In the genomic region with DNA sequence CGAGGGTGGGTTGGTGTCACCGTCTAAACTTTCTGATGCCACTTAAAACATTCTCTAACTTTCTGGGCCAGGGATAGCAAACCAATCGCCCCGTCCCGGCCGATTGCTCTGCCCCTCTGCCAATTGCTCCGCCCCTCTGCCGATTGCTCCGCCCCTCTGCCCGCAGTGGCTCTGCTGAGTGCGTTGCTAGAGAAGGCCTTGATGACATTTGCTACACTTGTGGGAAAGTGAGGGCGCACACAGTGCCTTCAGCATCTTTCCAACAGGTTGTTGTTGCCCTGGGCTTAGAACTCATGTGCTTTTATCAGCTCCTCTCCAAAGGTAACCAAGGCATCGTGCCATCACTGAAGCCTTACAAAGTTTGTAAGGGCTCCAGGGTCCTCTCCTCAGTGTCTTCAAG, we compare ENCODE assay signal across 14 mouse cellular contexts. TPM values are rescaled to one million over a fixed set of nuclear protein-coding genes. Genes with fewer than 3 reads are reported as not detected.
DNase-seq lines count a peak whose midpoint lies in the region; ATAC-seq and TF ChIP-seq lines count a peak whose summit lies in the region.
"Had no signal": no experiment of that assay in that cellular context is flagged by ENCODE, and none has a peak within 500 bp of the region (broad histone marks: within the 10 kb centered on the region; RNA-seq: fewer than 3 reads in every experiment).

No protein-coding gene starts in this region.

- 0 out of 2 replicates have a peak, but pooled peaks have one; percentile 15 for ATAC-seq in lung, postnatal 0 days

- DNase-seq in lung, postnatal 0 days (ENCODE audit: low spot score) = no peak
- DNase-seq in lung, postnatal 10 days = no peak
- peak; percentile 62 for DNase-seq in MEL-GATA-1-ER (ENCODE audit: extremely low read depth, low read depth)
- DNase-seq in limb, embryonic 10.5 days (ENCODE audit: low spot score) = no peak
- no peak for DNase-seq in gastrocnemius, postnatal 14 days
- no peak for DNase-seq in forebrain, embryonic 10.5 days (ENCODE audit: extremely low spot score, low spot score)
- DNase-seq: cerebellum, adult 2 months; embryo, embryonic 11 days; heart, adult 18-20 months; kidney, adult 11 months; kidney, postnatal 4 days; thymus, postnatal 25 days had no signal

- peak overlapping the region; percentile 33; the same call in 1 of the 2 replicates for H3K4me2 ChIP-seq in lung, postnatal 0 days (replicated peaks; ENCODE audit: low read depth, low read length)
- H3K4me2 ChIP-seq: limb, embryonic 13.5 days had no signal

- no peak for TF ChIP-seq CTCF in lung, postnatal 0 days (IDR thresholded peaks at IDR 0.05)
- no peak for TF ChIP-seq CTCF in small intestine, adult 2 months (IDR thresholded peaks at IDR 0.05; ENCODE audit: extremely low read depth, insufficient read length, insufficient replicate concordance, low read depth, low read length)

- intact Hi-C loops in gastrocnemius, postnatal 14 days (cut with DNase I; ENCODE audit: low total_unique reads) = no loop called here

- 25% methylated on average over 13 of the region's 13 CpGs for WGBS in lung, postnatal 0 days
- WGBS in limb, embryonic 10.5 days = 18% methylated on average over 13 of the region's 13 CpGs
- 44% methylated on average over 13 of the region's 13 CpGs for WGBS in small intestine, adult 2 months
- 23% methylated on average over 13 of the region's 13 CpGs for WGBS in forebrain, embryonic 10.5 days

- TF ChIP-seq EP300 in lung, postnatal 0 days (IDR thresholded peaks at IDR 0.05) = no peak

- H3K9me3 ChIP-seq in lung, postnatal 0 days (ENCODE audit: low read length) = no peaks in the 10 kb centered on the region
- H3K9me3 ChIP-seq in limb, embryonic 10.5 days (replicated peaks) = peaks cover 1% of the 10 kb centered on the region; the same call in 1 of the 2 replicates
- peaks cover 6% of the 10 kb centered on the region for H3K9me3 ChIP-seq in forebrain, embryonic 10.5 days

- no peaks in the 10 kb centered on the region for H3K36me3 ChIP-seq in lung, postnatal 0 days (ENCODE audit: insufficient read depth, low read length)
- H3K36me3 ChIP-seq in limb, embryonic 10.5 days = no peaks in the 10 kb centered on the region
- H3K36me3 ChIP-seq in small intestine, adult 2 months (ENCODE audit: control insufficient read depth, insufficient read depth, low read length) = no peaks in the 10 kb centered on the region
- no peaks in the 10 kb centered on the region for H3K36me3 ChIP-seq in forebrain, embryonic 10.5 days (replicated peaks)
- H3K36me3 ChIP-seq: limb, embryonic 13.5 days had no signal

- no peak overlapping the region; the same call in 1 of the 2 replicates for H3K4me3 ChIP-seq in lung, postnatal 0 days (ENCODE audit: low read depth, low read length)
- H3K4me3 ChIP-seq in limb, embryonic 10.5 days = 0 out of 2 replicates have a peak overlapping the region, but pooled peaks have one; percentile 4
- H3K4me3 ChIP-seq in small intestine, adult 2 months (ENCODE audit: low read depth, low read length) = peak overlapping the region; percentile 17; the same call in 1 of the 2 replicates
- no peak overlapping the region for H3K4me3 ChIP-seq in forebrain, embryonic 10.5 days
- H3K4me3 ChIP-seq: limb, embryonic 13.5 days had no signal

- TF ChIP-seq POLR2A in small intestine, adult 2 months (IDR thresholded peaks at IDR 0.05; ENCODE audit: low read depth, low read length) = no peak

- peak overlapping the region; percentile 64; the same call in 1 of the 2 replicates for H3K27ac ChIP-seq in lung, postnatal 0 days (ENCODE audit: low read length)
- H3K27ac ChIP-seq in limb, embryonic 10.5 days = no peak overlapping the region
- H3K27ac ChIP-seq in small intestine, adult 2 months (ENCODE audit: insufficient read depth, low read depth, low read length) = no peak overlapping the region
- no peak overlapping the region for H3K27ac ChIP-seq in forebrain, embryonic 10.5 days
- H3K27ac ChIP-seq: limb, embryonic 13.5 days had no signal

- no peaks in the 10 kb centered on the region for H3K27me3 ChIP-seq in lung, postnatal 0 days (replicated peaks; ENCODE audit: insufficient read depth, low read length)
- peaks cover 23% of the 10 kb centered on the region for H3K27me3 ChIP-seq in limb, embryonic 10.5 days (ENCODE audit: low read depth, poor library complexity, severe bottlenecking)
- no peaks in the 10 kb centered on the region for H3K27me3 ChIP-seq in small intestine, adult 2 months (ENCODE audit: control insufficient read depth, insufficient read depth, low read length)
- H3K27me3 ChIP-seq in forebrain, embryonic 10.5 days (ENCODE audit: poor library complexity, severe bottlenecking) = peaks cover 15% of the 10 kb centered on the region

- no peaks in the 10 kb centered on the region for H3K4me1 ChIP-seq in lung, postnatal 0 days (ENCODE audit: insufficient read depth, low read depth, low read length)
- peaks cover 25% of the 10 kb centered on the region for H3K4me1 ChIP-seq in limb, embryonic 10.5 days
- H3K4me1 ChIP-seq in small intestine, adult 2 months (ENCODE audit: control insufficient read depth, insufficient read depth, insufficient read length, low read length) = peaks cover 14% of the 10 kb centered on the region; the same call in 1 of the 2 replicates
- peaks cover 28% of the 10 kb centered on the region for H3K4me1 ChIP-seq in forebrain, embryonic 10.5 days

- H3K9ac ChIP-seq in lung, postnatal 0 days (replicated peaks; ENCODE audit: low read depth) = no peak overlapping the region
- H3K9ac ChIP-seq: limb, embryonic 13.5 days had no signal

RNA-seq across cellular contexts. Expression of a gene that starts 2.5 kb away (rescaled TPM):
- 5.0 and 11.4 TPM in 2 replicates for polyA plus RNA-seq in lung, postnatal 0 days (2015; fragmentation: Nextera tagmentation; extraction: Ambion mirVana)
- 0.74 and 1.7 TPM in 2 replicates for polyA plus RNA-seq in limb, embryonic 10.5 days (2016; fragmentation: Nextera tagmentation; extraction: Ambion mirVana)
- polyA plus RNA-seq in small intestine, adult 2 months (2012; rRNA removed) = 55.9 and 26,246 TPM in 2 replicates
- not detected for total RNA-seq in gastrocnemius, postnatal 14 days (2021)
- 1.4 and 1.8 TPM in 2 replicates for polyA plus RNA-seq in forebrain, embryonic 10.5 days (2016; fragmentation: Nextera tagmentation; extraction: Ambion mirVana)

RNA-seq across cellular contexts. Expression of a gene that starts 15.9 kb away (rescaled TPM):
- polyA plus RNA-seq in lung, postnatal 0 days (2015; fragmentation: Nextera tagmentation; extraction: Ambion mirVana) = 4.2 and 4.5 TPM in 2 replicates
- polyA plus RNA-seq in limb, embryonic 10.5 days (2016; fragmentation: Nextera tagmentation; extraction: Ambion mirVana) = 2.6 and 3.5 TPM in 2 replicates
- polyA plus RNA-seq in small intestine, adult 2 months (2012; rRNA removed) = 6.6 and 13.0 TPM in 2 replicates
- under 1 TPM; 0.53 to 0.89 TPM for total RNA-seq in gastrocnemius, postnatal 14 days (2021)
- 3.3 and 3.6 TPM in 2 replicates for polyA plus RNA-seq in forebrain, embryonic 10.5 days (2016; fragmentation: Nextera tagmentation; extraction: Ambion mirVana)

RNA-seq across cellular contexts. Expression of a gene that starts 43.9 kb away (rescaled TPM):
- polyA plus RNA-seq in lung, postnatal 0 days (2015; fragmentation: Nextera tagmentation; extraction: Ambion mirVana) = 1.2 TPM in 2 replicates
- polyA plus RNA-seq in limb, embryonic 10.5 days (2016; fragmentation: Nextera tagmentation; extraction: Ambion mirVana) = 0.11 and 0.26 TPM in 2 replicates
- polyA plus RNA-seq in small intestine, adult 2 months (2012; rRNA removed) = 35.2 and 73.0 TPM in 2 replicates
- under 1 TPM; 0.18 to 0.33 TPM for total RNA-seq in gastrocnemius, postnatal 14 days (2021)
- not detected in 2 replicates for polyA plus RNA-seq in forebrain, embryonic 10.5 days (2016; fragmentation: Nextera tagmentation; extraction: Ambion mirVana)

RNA-seq across cellular contexts. Expression of a gene that starts 48.5 kb away (rescaled TPM):
- polyA plus RNA-seq in lung, postnatal 0 days (2015; fragmentation: Nextera tagmentation; extraction: Ambion mirVana) = 65.6 and 71.8 TPM in 2 replicates
- polyA plus RNA-seq in limb, embryonic 10.5 days (2016; fragmentation: Nextera tagmentation; extraction: Ambion mirVana) = 5.0 and 6.7 TPM in 2 replicates
- 154 and 384 TPM in 2 replicates for polyA plus RNA-seq in small intestine, adult 2 months (2012; rRNA removed)
- 1 to 10 TPM; 6.0 to 6.4 TPM for total RNA-seq in gastrocnemius, postnatal 14 days (2021)
- polyA plus RNA-seq in forebrain, embryonic 10.5 days (2016; fragmentation: Nextera tagmentation; extraction: Ambion mirVana) = 4.3 and 4.6 TPM in 2 replicates

Comparison
In these comparisons a context has a peak if more than half of its experiments do, and no peak if none do; other contexts are left out.
1. H3K4me3 ChIP-seq: peak in limb, embryonic 10.5 days (single experiment) and small intestine, adult 2 months (single experiment); none in lung, postnatal 0 days (single experiment) and forebrain, embryonic 10.5 days (single experiment).
2. RNA of a gene that starts 43.9 kb away (polyA plus RNA-seq): 35.2 to 73.0 TPM in small intestine, adult 2 months; 1.2 TPM in lung, postnatal 0 days, 0.11 to 0.26 TPM in limb, embryonic 10.5 days and not detected in forebrain, embryonic 10.5 days; every median in the first group is over 10 times any median in the second.